Mouse (Mus musculus) adipocyte (in vitro differentiated cells): ENCODE measurements around the gene Ahnak2.
"Not testable (repeated sequence)": the region's sequence is repeated elsewhere in the genome, so short reads cannot be mapped to it uniquely, and the experiment has no call there.

Source experiments
- DNase-seq: peaks from one replicate; pipeline ENCODE4 v3.0.0-alpha.2; 2016; ENCODE audit warnings: low spot score

The Ahnak2 gene

GRCm38 (mm10) chr12:112801864-112802846 lies at the start of gene Ahnak2:
Gene Ahnak2, minus strand, starts transcription at chr12:112802657.
- no peak for DNase-seq

- peak; percentile 50 for DNase-seq
Measured at GRCm38 (mm10) chr12:112851116-112851515, 48.7 kb upstream of the Ahnak2 start.

DNA sequence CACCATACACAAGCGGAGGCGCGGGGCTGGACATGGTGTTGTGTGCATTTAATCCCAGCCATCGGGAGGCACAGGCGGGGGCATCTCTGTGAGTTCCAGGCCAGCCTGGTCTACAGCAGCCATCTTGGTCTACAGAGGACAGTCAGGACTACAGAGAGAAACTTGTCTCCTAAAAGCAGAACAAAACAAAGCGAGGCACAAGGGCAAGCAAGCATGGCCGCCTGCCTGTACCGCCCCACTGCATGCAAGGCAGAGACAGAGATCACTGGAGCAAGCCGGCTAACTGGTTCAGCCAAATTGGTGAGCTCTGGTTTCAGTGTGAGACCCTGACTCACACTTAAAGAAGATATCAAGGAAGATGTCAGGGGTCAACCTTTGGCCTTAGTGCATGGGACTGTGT lies 47.9 kb upstream of the Ahnak2 start:
- DNase-seq, result no peak

- DNase-seq, result peak; percentile 37
Measured at GRCm38 (mm10) chr12:112849235-112850022, 47.0 kb upstream of the Ahnak2 start.

DNA sequence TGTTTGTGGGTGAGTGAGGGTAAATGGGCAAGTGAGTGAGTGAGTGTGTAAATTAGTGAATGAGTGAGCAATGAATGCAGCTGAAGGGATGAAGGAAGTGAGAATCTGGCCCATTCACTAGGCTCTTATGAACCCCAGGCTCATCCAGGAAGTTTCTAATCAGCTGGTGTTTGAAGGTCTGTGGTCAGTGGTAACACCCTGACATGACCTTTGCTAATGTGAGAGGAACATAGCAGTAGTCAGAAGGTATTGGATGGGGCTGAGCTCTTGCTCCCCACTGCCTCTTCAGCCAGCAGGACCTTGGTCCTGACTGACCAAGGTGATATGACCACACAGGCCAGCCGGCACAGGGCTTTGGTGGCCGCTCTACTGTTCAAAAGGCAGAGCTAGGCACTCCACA lies 45.4 kb upstream of the Ahnak2 start:
- DNase-seq, result no peak

GRCm38 (mm10) chr12:112843803-112844202 lies 41.3 kb upstream of the Ahnak2 start:
- peak; percentile 87 for DNase-seq

- DNase-seq, result not testable (repeated sequence)
Measured at GRCm38 (mm10) chr12:112842128-112842527, 39.7 kb upstream of the Ahnak2 start.

GRCm38 (mm10) chr12:112841338-112841892 lies 39.0 kb upstream of the Ahnak2 start:
- DNase-seq, result not testable (repeated sequence)

GRCm38 (mm10) chr12:112840209-112841086 lies 38.0 kb upstream of the Ahnak2 start:
- no peak for DNase-seq

DNA sequence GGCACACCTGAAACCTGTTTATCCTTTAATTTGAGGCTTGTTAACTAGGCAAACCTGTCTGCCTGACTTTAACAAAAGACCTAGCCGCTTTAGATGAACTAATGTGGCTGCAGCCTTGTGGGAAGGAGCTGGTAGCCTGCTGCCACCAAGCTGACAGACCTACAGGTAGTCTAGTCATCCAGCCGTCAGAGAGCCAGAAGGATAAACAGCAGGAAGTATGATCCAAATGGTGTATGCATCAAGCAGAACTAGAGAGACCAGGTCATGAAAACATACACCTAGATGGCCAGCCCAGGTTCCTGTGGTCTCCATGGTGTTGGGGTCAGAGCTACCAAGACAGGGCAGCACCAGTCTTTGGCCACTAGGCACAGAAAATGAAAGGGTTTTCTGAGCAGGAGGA lies 32.6 kb upstream of the Ahnak2 start:
- DNase-seq, result no peak

DNA sequence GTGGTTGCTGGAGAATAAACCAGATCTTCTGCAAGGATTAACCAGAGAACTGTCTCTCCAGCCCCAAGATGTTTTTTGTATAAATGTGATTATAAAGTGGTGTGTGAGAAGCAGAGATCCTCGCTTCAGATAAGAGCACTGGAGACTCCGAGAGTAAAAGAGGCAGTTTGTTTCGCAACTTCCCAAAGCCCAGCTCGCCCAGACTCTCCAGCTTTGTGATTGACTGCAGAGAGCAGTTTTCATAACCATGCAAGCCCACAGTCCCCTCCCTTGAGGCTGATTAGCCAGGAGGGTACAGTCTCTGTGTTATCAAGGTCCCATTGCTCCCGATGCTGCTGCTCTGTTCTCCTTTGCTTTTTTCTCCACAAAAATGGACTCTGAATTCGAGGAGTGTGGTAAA lies 31.1 kb upstream of the Ahnak2 start:
- peak; percentile 64 for DNase-seq

DNA sequence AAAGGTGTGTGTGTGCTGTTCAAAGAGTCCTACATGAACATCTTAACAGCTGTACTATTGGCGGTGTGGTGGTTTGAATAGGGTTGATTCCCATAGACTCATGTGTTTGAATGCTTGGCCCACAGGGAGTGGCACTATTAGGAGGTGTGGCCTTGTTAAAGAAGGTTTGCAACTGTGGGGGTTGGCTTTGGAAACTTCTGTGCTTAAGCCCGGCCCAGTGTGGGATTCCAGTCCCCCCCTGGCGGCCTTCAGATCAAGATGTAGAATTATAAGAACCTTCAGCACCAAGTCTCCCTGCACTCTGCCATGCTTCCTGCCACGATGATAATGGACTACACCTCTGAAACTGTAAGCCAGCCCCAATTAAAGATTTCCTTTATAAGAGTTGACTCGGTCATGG lies 30.0 kb upstream of the Ahnak2 start:
- no peak for DNase-seq

DNA sequence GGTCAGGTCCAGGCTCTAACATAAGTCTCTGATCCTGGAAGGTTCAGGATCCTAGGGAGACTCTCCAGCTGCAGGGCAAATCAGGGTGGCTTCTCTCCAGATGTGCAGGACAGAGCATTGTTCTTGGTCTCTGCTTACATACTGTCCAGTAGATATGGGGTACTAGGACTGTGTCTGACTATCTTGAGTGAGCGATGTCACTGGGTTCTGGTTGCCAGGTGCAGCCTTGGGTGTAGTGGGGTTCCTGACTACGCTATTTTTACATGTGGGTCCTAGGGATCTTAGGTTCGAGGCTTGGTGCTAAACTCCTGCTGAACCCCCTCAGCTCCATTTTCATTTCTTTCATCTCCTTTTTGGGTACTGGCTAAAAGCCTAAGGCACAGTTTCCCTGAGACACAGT lies 28.1 kb upstream of the Ahnak2 start:
- no peak for DNase-seq

DNA sequence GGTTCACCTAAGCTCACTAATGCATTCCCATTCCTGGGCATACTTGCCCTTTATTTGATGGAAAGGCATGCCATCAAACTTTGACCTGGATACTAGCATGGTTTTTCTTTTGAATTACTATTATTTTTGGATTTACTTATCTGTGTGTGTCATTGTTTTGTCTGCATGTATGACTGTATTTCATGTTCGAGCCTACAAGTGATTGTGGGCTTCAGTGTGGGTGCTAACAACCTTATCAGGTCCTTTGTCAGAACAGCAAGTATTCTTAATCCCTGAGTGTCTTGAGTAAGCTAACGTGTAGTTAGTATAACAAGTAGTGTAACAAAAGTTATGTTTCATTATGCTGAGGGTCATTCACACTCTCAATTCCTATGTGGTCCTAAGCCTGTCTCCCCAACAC lies 27.7 kb upstream of the Ahnak2 start:
- DNase-seq, result no peak

DNA sequence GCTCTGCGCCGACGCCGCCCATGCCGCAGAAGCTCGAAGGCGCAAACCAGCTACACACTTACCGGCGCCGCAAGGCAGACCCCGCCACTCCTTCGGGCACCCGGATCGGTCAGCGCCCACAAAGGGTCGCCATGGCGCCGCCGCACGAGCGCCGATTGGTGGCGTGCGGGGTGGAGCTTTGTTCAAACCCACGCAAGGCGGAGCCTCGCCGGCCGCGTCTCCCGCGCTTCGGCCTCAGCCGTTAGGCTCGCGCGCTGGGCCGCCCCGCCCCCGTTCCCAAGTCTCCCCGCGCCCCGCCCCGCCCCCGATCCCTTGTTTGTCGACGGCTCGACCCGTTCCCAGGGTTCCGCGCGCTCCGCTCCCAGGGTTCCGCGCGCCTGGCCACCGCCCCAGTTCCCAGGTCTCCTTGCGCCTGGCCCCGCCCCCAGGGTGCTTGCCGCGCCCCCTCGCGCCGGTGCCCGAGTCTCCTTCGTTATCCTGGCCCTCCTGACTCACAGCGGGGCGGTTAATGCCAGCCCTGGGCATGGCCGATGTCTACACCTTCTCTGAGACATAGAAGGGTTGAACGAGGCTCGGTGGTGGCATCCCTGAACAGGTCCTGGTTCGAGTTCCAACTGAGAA lies 26.9 kb upstream of the Ahnak2 start, which contains the start of gene Cdca4:
Gene Cdca4, minus strand, starts transcription at position 180 of the 621 bp plus-strand sequence.
- peak; percentile 97 for DNase-seq

- no peak for DNase-seq
Measured at GRCm38 (mm10) chr12:112828501-112829243, 26.2 kb upstream of the Ahnak2 start.

- DNase-seq, result no peak
Measured at GRCm38 (mm10) chr12:112825901-112826300, 23.4 kb upstream of the Ahnak2 start.

DNA sequence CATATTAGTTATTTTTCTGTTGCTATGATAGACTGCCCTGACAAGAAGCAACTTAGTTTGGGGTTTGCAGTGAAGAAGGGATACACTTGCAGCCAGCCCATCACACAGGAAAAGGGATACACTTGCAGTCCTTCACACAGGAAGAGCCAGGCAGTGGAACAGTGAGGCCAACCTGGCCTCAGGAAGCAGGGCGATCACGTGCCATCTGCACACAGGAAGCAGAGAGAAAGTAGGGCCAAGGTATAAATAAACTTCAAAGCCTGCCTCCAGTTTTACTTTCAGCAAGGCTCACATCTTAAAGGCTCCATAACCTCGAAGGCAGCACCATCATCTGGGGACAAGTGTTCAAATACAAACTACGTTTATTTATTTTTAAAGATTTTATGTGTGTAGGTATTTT lies 20.8 kb upstream of the Ahnak2 start:
- DNase-seq, result no peak

GRCm38 (mm10) chr12:112822676-112823075 lies 20.2 kb upstream of the Ahnak2 start:
- DNase-seq, result no peak

DNA sequence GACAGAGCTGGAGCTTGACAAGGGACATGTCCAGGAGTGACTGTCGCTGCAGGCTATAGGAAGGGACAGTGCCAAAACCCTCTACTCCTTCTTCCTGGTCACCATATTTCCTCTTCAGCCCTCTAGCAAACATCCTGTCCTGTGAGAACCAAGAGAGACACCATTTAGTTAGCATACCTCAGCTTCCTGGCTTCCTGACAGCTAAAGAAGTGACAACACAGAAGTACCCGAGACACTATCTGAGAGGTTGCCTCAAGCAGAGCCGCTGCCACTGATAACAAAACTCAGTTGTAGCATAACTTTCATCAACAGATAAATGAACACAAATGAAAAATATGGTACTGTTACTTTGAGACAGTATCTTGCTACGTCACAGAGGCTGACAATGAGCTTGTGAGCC lies 19.5 kb upstream of the Ahnak2 start:
- DNase-seq, result no peak
